Mouse (Mus musculus) hindbrain, embryonic 11.5 days (tissue): ENCODE results near the gene Arnt2. TPM values are rescaled to one million over a fixed set of nuclear protein-coding genes. Genes with fewer than 3 reads are reported as not detected.
A peak's percentile ranks its signal among the peaks of the same experiment; 100 is the strongest.

Source experiments
- ATAC-seq: fragments of 200-750 bp; cut with Nextera tagmentation; 2 replicates; pipeline ENCODE4 v1.8.0; 2017; ENCODE audit warnings: mild to moderate bottlenecking, moderate TSS enrichment, moderate library complexity; ENCODE audit not compliant: low FRiP score
- DNase-seq: peaks from one replicate; pipeline ENCODE4 v3.0.0-alpha.2; 2015; ENCODE audit warnings: low spot score
- H3K27ac ChIP-seq: fragments of 300-500 bp; sonication (generic); 2 replicates; pipeline ENCODE4 v1.5.1; 2014; ENCODE audit warnings: mild to moderate bottlenecking, low read depth, low read length
- H3K27me3 ChIP-seq: fragments of 300-500 bp; sonication (generic); 2 replicates; pipeline ENCODE4 v1.6.1; 2014; ENCODE audit warnings: mild to moderate bottlenecking, low read length, moderate library complexity, mixed read lengths; ENCODE audit not compliant: control insufficient read depth, insufficient read depth
- H3K36me3 ChIP-seq: fragments of 300-500 bp; sonication (generic); 2 replicates; pipeline ENCODE4 v1.6.1; 2014; ENCODE audit warnings: mild to moderate bottlenecking, low read length, moderate library complexity, mixed read lengths; ENCODE audit not compliant: control insufficient read depth, insufficient read depth
- H3K4me1 ChIP-seq: fragments of 300-500 bp; sonication (generic); replicated peaks from 2 replicates; pipeline ENCODE4 v1.6.1; 2014; ENCODE audit warnings: low read length, mixed read lengths; ENCODE audit not compliant: control insufficient read depth, insufficient read depth
- H3K4me2 ChIP-seq: fragments of 300-500 bp; sonication (generic); replicated peaks from 2 replicates; pipeline ENCODE4 v1.6.1; 2014; ENCODE audit warnings: mild to moderate bottlenecking, low read depth, low read length
- H3K4me3 ChIP-seq: fragments of 300-500 bp; sonication (generic); 2 replicates; pipeline ENCODE4 v1.5.1; 2014; ENCODE audit warnings: low read depth, low read length
- H3K9ac ChIP-seq: fragments of 300-500 bp; sonication (generic); 2 replicates; pipeline ENCODE4 v1.6.1; 2014; ENCODE audit warnings: low read depth, low read length
- H3K9me3 ChIP-seq: fragments of 300-500 bp; sonication (generic); 2 replicates; pipeline ENCODE4 v1.6.1; 2016; ENCODE audit warnings: low read length; ENCODE audit not compliant: control insufficient read depth
- WGBS: fragments of 180-500 bp; shearing (Covaris S2); extraction: QIAGEN DNeasy Blood & Tissue Kit; methylation state at CpG from one replicate; pipeline ENCODE4 v1.1.7; 2014; 5-methylcytosine and 5-hydroxymethylcytosine counted together
- polyA plus RNA-seq: library from polyadenylated mRNA; unstranded; fragments of >200 nt; fragmentation: Nextera tagmentation; extraction: Ambion mirVana; gene quantifications from 2 replicates; pipeline ENCODE4 v1.2.1, GENCODE M21; 2014

Arnt2 gene
- polyA plus RNA-seq: 32.8 and 39.5 TPM in 2 replicates

GRCm38 (mm10) chr7:84409896-84410521 is at the start of gene Arnt2:
Gene Arnt2 (minus strand): TSS chr7:84410176.
- H3K4me3 ChIP-seq: peak within 1 kb of the TSS; percentile 75
- peak within 1 kb of the TSS; percentile 75 for H3K4me2 ChIP-seq
- H3K9ac ChIP-seq: peak within 1 kb of the TSS; percentile 97
- DNase-seq (peak; percentile 86), ATAC-seq (peak; percentile 91)
- no peaks in the 10 kb centered on the region for H3K36me3 ChIP-seq
- H3K9me3 ChIP-seq: no peaks in the 10 kb centered on the region
- WGBS: 0% methylated on average over 46 of the region's 69 CpGs
- peaks cover 4% of the 10 kb centered on the region; the same call in 1 of the 2 replicates for H3K4me1 ChIP-seq
- peak within 1 kb of the TSS; percentile 93 for H3K27ac ChIP-seq
- H3K27me3 ChIP-seq: no peaks in the 10 kb centered on the region

GRCm38 (mm10) chr7:84451681-84452080 is 41.7 kb upstream of the Arnt2 start:
- Histone ChIP-seq H3K9me3 (no peaks in the 10 kb centered on the region), H3K27ac (no peak overlapping the region), H3K27me3 (no peaks in the 10 kb centered on the region), H3K9ac (no peak overlapping the region), H3K4me1 (no peaks in the 10 kb centered on the region), H3K4me3 (no peak overlapping the region), H3K4me2 (no peak overlapping the region), H3K36me3 (no peaks in the 10 kb centered on the region)
- no peak for DNase-seq
- no peak for ATAC-seq

- ATAC-seq (no peak), DNase-seq (no peak)
- Histone ChIP-seq H3K4me2 (no peak overlapping the region), H3K27ac (no peak overlapping the region), H3K9ac (no peak overlapping the region), H3K27me3 (no peaks in the 10 kb centered on the region), H3K36me3 (no peaks in the 10 kb centered on the region), H3K4me3 (no peak overlapping the region), H3K4me1 (no peaks in the 10 kb centered on the region), H3K9me3 (no peaks in the 10 kb centered on the region)
- 78% methylated on average over 2 of the region's 2 CpGs for WGBS
Measured at GRCm38 (mm10) chr7:84449066-84449465, 39.1 kb upstream of the Arnt2 start.

GRCm38 (mm10) chr7:84448512-84448911 is 38.5 kb upstream of the Arnt2 start:
- no peak for ATAC-seq

GRCm38 (mm10) chr7:84447740-84448435 is 37.9 kb upstream of the Arnt2 start:
- H3K4me3 ChIP-seq: no peak overlapping the region
- H3K36me3 ChIP-seq: no peaks in the 10 kb centered on the region
- H3K27ac ChIP-seq: no peak overlapping the region
- H3K9me3 ChIP-seq: no peaks in the 10 kb centered on the region
- no peaks in the 10 kb centered on the region for H3K4me1 ChIP-seq
- no peaks in the 10 kb centered on the region for H3K27me3 ChIP-seq
- ATAC-seq (no peak), DNase-seq (no peak)
- 88% methylated on average over 5 of the region's 5 CpGs for WGBS
- H3K9ac ChIP-seq: no peak overlapping the region
- no peak overlapping the region for H3K4me2 ChIP-seq

More at GRCm38 (mm10) chr7:84448512-84448911, 38.5 kb upstream of the Arnt2 start:
- Histone ChIP-seq H3K27me3 (no peaks in the 10 kb centered on the region), H3K36me3 (no peaks in the 10 kb centered on the region), H3K27ac (no peak overlapping the region), H3K4me2 (no peak overlapping the region), H3K9ac (no peak overlapping the region), H3K9me3 (no peaks in the 10 kb centered on the region), H3K4me1 (no peaks in the 10 kb centered on the region), H3K4me3 (no peak overlapping the region)
- no peak for DNase-seq

GRCm38 (mm10) chr7:84447060-84447459 is 37.1 kb upstream of the Arnt2 start:
- WGBS: 23% methylated on average over 4 of the region's 4 CpGs
- DNase-seq: peak; percentile 83
- Histone ChIP-seq H3K27me3 (no peaks in the 10 kb centered on the region), H3K9ac (no peak overlapping the region), H3K4me3 (no peak overlapping the region), H3K4me2 (no peak overlapping the region), H3K9me3 (no peaks in the 10 kb centered on the region), H3K4me1 (no peaks in the 10 kb centered on the region), H3K36me3 (no peaks in the 10 kb centered on the region), H3K27ac (no peak overlapping the region)
- 0 out of 2 replicates have a peak, but pooled peaks have one; percentile 30 for ATAC-seq

- Histone ChIP-seq H3K4me2 (no peak overlapping the region), H3K36me3 (no peaks in the 10 kb centered on the region), H3K4me3 (no peak overlapping the region), H3K4me1 (no peaks in the 10 kb centered on the region), H3K27ac (no peak overlapping the region), H3K9ac (no peak overlapping the region), H3K9me3 (no peaks in the 10 kb centered on the region), H3K27me3 (no peaks in the 10 kb centered on the region)
- WGBS: 86% methylated on average over 2 of the region's 2 CpGs
- no peak for DNase-seq
- no peak for ATAC-seq
Measured at GRCm38 (mm10) chr7:84442343-84442911, 32.5 kb upstream of the Arnt2 start.

GRCm38 (mm10) chr7:84439606-84440005 is 29.6 kb upstream of the Arnt2 start:
- ATAC-seq: no peak
- WGBS: 48% methylated on average over 1 of the region's 1 CpGs

GRCm38 (mm10) chr7:84434901-84435300 is 24.9 kb upstream of the Arnt2 start:
- Histone ChIP-seq H3K27ac (no peak overlapping the region), H3K4me2 (no peak overlapping the region), H3K4me3 (no peak overlapping the region), H3K9me3 (no peaks in the 10 kb centered on the region), H3K9ac (no peak overlapping the region), H3K27me3 (no peaks in the 10 kb centered on the region), H3K4me1 (no peaks in the 10 kb centered on the region), H3K36me3 (no peaks in the 10 kb centered on the region)
- no peak for DNase-seq
- WGBS: 70% methylated on average over 2 of the region's 2 CpGs
- no peak for ATAC-seq

More at GRCm38 (mm10) chr7:84439606-84440005, 29.6 kb upstream of the Arnt2 start:
- H3K4me1 ChIP-seq: no peaks in the 10 kb centered on the region
- H3K4me2 ChIP-seq: no peak overlapping the region
- no peak overlapping the region for H3K27ac ChIP-seq
- no peak overlapping the region for H3K4me3 ChIP-seq
- DNase-seq: no peak
- no peak overlapping the region for H3K9ac ChIP-seq
- H3K9me3 ChIP-seq: no peaks in the 10 kb centered on the region
- H3K36me3 ChIP-seq: no peaks in the 10 kb centered on the region
- H3K27me3 ChIP-seq: no peaks in the 10 kb centered on the region
